Mouse (Mus musculus): ENCODE data around the gene Gm10436.
"Not testable (repeated sequence)": the region's sequence is repeated elsewhere in the genome, so short reads cannot be mapped to it uniquely, and the experiment has no call there.

Gm10436 gene

GRCm38 (mm10) chr12:88182008-88182407 is at the start of gene Gm10436:
Gene Gm10436, minus strand, starts transcription at chr12:88182108.
- DNase-seq (ENCODE audit: low spot score): not testable (repeated sequence)

DNA sequence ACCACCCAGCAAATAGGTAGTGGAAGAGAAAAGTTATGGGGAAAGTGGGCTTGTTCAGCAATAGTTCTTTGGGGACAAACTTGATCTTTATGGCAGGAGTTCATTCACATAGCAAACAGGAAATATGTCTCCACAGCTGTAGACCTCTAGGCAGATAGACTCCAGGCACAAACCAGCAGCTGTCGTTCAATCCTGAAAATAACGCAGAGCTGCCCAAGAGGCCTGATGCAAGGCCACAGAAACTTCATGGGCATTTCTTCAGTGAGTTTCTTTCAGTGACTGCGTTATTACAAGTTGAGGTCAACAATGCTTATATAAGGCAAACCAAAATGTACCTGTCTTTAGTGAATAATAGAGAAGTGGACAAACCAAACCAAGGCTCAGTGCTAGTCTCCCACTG is 37.5 kb upstream of the Gm10436 start:
- DNase-seq (ENCODE audit: low spot score): no peak

GRCm38 (mm10) chr12:88218059-88218458 is 36.2 kb upstream of the Gm10436 start:
- DNase-seq (ENCODE audit: low spot score): not testable (repeated sequence)

GRCm38 (mm10) chr12:88214641-88215040 is 32.7 kb upstream of the Gm10436 start:
- no peak for DNase-seq (ENCODE audit: low spot score)

DNA sequence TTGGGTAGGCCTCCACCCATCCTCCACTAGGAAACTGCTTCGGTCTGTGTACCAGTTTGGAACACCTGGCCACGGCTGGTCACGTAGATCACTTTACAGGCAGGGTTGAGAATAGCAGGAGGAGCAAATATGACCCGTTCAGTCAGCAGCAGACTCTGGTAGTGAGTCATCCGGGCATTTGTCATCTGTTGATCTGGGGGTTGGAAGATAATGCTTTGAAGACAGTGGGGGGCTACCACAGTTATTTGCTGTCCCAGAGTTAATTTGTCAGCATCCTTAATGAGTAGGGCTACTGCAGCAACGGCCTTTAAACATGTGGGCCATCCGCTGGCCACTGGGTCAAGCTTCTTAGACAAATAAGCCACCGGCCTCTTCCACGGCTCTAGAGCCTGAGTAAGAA is 29.6 kb upstream of the Gm10436 start:
- not testable (repeated sequence) for DNase-seq (ENCODE audit: low spot score)

GRCm38 (mm10) chr12:88202856-88203255 is 20.9 kb upstream of the Gm10436 start:
- DNase-seq (ENCODE audit: low spot score): no peak
